Mouse (Mus musculus) hindbrain, postnatal 0 days (tissue): Measurements from ENCODE around the gene Gm28374. TPM values are rescaled to one million over a fixed set of nuclear protein-coding genes. Genes with fewer than 3 reads are reported as not detected.
A peak's percentile ranks its signal among the peaks of the same experiment; 100 is the strongest.
"Not testable (repeated sequence)": the region's sequence is repeated elsewhere in the genome, so short reads cannot be mapped to it uniquely, and the experiment has no call there.

ENCODE experiments used
- ATAC-seq: fragments of 200-750 bp; cut with Nextera tagmentation; 2 replicates; pipeline ENCODE4 v1.8.0; 2017; ENCODE audit warnings: mild to moderate bottlenecking, moderate TSS enrichment, moderate library complexity
- DNase-seq: peaks from one replicate; pipeline ENCODE4 v3.0.0-alpha.2; 2015; ENCODE audit warnings: low spot score
- H3K27ac ChIP-seq: fragments of 300-500 bp; sonication (generic); 2 replicates; pipeline ENCODE4 v1.5.1; 2014; ENCODE audit warnings: mild to moderate bottlenecking
- H3K27me3 ChIP-seq: fragments of 300-500 bp; sonication (generic); 2 replicates; pipeline ENCODE4 v1.6.1; 2014; ENCODE audit warnings: low read length, mixed read lengths; ENCODE audit not compliant: insufficient read depth
- H3K36me3 ChIP-seq: fragments of 300-500 bp; sonication (generic); 2 replicates; pipeline ENCODE4 v1.6.1; 2014; ENCODE audit warnings: low read length, mixed read lengths; ENCODE audit not compliant: insufficient read depth
- H3K4me1 ChIP-seq: fragments of 300-500 bp; sonication (generic); 2 replicates; pipeline ENCODE4 v1.6.1; 2014; ENCODE audit warnings: antibody characterized with exemption, low read length, mixed read lengths; ENCODE audit not compliant: insufficient read depth
- H3K4me2 ChIP-seq: fragments of 300-500 bp; sonication (generic); 2 replicates; pipeline ENCODE4 v1.6.1; 2014; ENCODE audit warnings: low read depth, mild to moderate bottlenecking, low read length, moderate library complexity, mixed read lengths
- H3K4me3 ChIP-seq: fragments of 300-500 bp; sonication (generic); 2 replicates; pipeline ENCODE4 v1.5.1; 2014; ENCODE audit warnings: low read length
- H3K9ac ChIP-seq: fragments of 300-500 bp; sonication (generic); replicated peaks from 2 replicates; pipeline ENCODE4 v1.6.1; 2014; ENCODE audit warnings: mild to moderate bottlenecking, low read length, moderate library complexity, mixed read lengths
- H3K9me3 ChIP-seq: fragments of 300-500 bp; sonication (generic); 2 replicates; pipeline ENCODE4 v1.6.1; 2016; ENCODE audit warnings: low read length, mixed read lengths
- CTCF ChIP-seq: IDR thresholded peaks from 2 replicates; pipeline ENCODE4 v1.5.1; 2016; ENCODE audit warnings: antibody characterized with exemption, control low read depth, low read depth
- WGBS: fragments of 180-500 bp; shearing (Covaris S2); extraction: QIAGEN DNeasy Blood & Tissue Kit; methylation state at CpG from one replicate; pipeline ENCODE4 v1.1.7; 2014; 5-methylcytosine and 5-hydroxymethylcytosine counted together
- polyA plus RNA-seq: library from polyadenylated mRNA; unstranded; fragments of >200 nt; fragmentation: Nextera tagmentation; extraction: Ambion mirVana; gene quantifications from 2 replicates; pipeline ENCODE4 v1.2.1, GENCODE M21; 2015
- total RNA-seq: library from RNA; depleted of rRNA; stranded (reverse); fragments of >200 nt; gene quantifications from 2 replicates; pipeline ENCODE4 v1.2.3, GENCODE M21; 2014

The Gm28374 gene
- total and polyA plus RNA-seq, 2 experiments from 2014 or later: 0.24 to 0.37 TPM

DNA sequence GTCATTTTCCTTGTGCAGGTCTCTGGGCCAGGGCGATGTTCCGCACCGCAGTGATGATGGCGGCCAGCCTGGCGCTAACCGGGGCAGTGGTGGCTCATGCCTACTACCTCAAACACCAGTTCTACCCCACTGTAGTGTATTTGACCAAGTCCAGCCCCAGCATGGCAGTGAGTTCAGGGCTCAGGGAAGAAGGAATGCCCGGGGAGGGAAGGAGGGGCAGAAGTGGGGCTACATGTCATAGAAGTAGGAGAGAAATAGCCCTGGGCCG lies 34.2 kb downstream of the Gm28374 start:
- peak overlapping the region; percentile 97 for H3K4me2 ChIP-seq
- no peak for ATAC-seq
- peak overlapping the region; percentile 99 for H3K27ac ChIP-seq
- peak overlapping the region; percentile 87 for H3K4me3 ChIP-seq
- peaks cover 43% of the 10 kb centered on the region for H3K36me3 ChIP-seq
- 91% methylated on average over 8 of the region's 8 CpGs for WGBS
- DNase-seq: no peak
- H3K9me3 ChIP-seq: no peaks in the 10 kb centered on the region
- H3K27me3 ChIP-seq: no peaks in the 10 kb centered on the region
- no peak for TF ChIP-seq CTCF
- H3K9ac ChIP-seq: peak overlapping the region; percentile 74
- H3K4me1 ChIP-seq: peaks cover 13% of the 10 kb centered on the region

DNA sequence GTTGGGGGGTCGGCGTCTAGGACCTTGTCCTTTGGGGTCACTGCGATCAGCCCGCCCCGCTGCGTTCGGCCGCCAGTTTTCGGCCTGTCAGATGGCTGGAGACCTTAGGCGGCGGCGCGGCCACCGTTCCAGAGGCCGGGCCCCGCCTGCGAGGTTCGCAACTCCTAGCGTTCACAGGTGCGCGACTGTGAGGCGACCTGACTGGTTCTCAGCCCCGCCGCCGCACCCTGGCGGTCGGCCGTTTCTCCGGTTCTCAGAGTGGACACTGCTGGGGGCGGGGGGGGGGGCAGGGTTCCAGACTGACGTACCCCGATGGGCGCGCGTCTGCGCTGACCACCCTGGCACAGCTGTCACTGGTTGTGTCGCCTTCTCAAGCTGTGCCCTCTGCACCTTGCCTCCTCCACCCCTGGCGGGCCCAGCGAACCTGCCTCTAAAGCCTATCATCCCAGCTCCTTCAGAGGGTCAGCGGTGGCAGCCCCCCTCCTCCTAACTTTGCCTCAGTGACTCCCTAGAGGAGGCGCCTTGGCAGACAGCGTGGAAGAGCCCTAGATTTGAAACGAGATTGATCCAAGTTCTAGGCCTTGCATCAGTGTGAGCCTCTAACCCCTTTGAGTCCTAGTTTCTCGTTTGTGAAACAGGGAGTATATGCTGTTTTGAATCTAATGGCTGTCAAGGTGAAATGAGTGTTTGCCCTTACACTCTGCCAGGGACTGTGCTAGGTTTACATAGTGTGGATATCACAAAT lies 34.7 kb downstream of the Gm28374 start:
- no peak for DNase-seq
- peak overlapping the region; percentile 87 for H3K4me3 ChIP-seq
- ATAC-seq: peak; percentile 15; the same call in 1 of the 2 replicates
- no peaks in the 10 kb centered on the region for H3K27me3 ChIP-seq
- peak overlapping the region; percentile 97 for H3K4me2 ChIP-seq
- peaks cover 13% of the 10 kb centered on the region for H3K4me1 ChIP-seq
- H3K9ac ChIP-seq: peak overlapping the region; percentile 74
- peak; percentile 26; the same call in 1 of the 2 replicates for TF ChIP-seq CTCF
- H3K36me3 ChIP-seq: peaks cover 39% of the 10 kb centered on the region
- no peaks in the 10 kb centered on the region for H3K9me3 ChIP-seq
- WGBS: 2% methylated on average over 43 of the region's 44 CpGs
- H3K27ac ChIP-seq: peak overlapping the region; percentile 99

DNA sequence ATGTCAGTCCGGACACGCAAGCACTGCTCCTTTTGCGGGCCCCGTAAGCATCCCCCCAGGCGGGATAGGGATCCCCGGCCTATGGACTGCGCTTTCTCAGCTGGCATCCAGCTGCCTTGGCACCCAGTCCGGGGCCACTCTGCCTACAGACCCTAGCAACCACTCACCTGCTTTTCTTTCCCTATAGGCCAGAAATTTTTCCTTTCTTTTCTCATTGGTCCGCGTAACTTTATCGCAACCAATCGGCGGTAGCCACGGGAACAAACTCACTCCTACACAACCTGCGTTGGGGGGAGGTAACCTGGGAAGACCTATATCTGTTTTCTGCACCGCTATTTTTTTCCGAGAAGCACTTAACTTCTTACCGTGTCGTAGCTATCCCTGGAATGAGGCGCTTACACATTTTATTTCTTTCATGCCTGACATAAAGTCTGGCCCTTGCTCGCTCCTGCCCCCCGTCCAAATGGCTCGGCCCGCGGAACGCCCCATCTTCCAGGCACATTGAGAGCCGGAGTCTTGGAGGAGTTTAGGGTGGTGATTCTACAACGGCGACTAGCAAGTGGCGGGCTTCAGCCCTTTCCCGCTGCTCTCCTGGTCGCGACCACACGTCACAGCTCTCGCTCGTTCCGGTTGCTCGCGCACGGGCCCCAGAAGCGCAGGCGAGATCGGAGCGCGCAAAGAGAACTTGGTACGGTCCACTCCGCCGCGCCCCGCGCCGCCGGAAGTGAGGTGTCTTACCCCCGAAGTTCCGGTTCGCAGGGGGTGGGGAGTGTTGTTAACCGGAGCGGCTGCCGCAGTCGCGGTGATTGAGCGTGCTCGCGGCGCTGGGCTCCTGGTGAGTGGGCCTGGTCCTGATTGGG lies 35.5 kb downstream of the Gm28374 start, which contains the start of gene Syvn1:
Gene Syvn1 (plus strand): TSS at position 283 of the 860 bp plus-strand sequence.
- DNase-seq (peak; percentile 96), ATAC-seq (peak; percentile 92)
- H3K4me2 ChIP-seq: peak within 1 kb of the TSS; percentile 97
- peaks cover 31% of the 10 kb centered on the region for H3K36me3 ChIP-seq
- H3K4me3 ChIP-seq: peak within 1 kb of the TSS; percentile 87
- peak; percentile 16; the same call in 1 of the 2 replicates for TF ChIP-seq CTCF
- peaks cover 13% of the 10 kb centered on the region for H3K4me1 ChIP-seq
- H3K27ac ChIP-seq: peak within 1 kb of the TSS; percentile 99
- H3K9me3 ChIP-seq: no peaks in the 10 kb centered on the region
- no peaks in the 10 kb centered on the region for H3K27me3 ChIP-seq
- peak within 1 kb of the TSS; percentile 74 for H3K9ac ChIP-seq
- under 1% methylated on average over 65 of the region's 65 CpGs for WGBS

DNA sequence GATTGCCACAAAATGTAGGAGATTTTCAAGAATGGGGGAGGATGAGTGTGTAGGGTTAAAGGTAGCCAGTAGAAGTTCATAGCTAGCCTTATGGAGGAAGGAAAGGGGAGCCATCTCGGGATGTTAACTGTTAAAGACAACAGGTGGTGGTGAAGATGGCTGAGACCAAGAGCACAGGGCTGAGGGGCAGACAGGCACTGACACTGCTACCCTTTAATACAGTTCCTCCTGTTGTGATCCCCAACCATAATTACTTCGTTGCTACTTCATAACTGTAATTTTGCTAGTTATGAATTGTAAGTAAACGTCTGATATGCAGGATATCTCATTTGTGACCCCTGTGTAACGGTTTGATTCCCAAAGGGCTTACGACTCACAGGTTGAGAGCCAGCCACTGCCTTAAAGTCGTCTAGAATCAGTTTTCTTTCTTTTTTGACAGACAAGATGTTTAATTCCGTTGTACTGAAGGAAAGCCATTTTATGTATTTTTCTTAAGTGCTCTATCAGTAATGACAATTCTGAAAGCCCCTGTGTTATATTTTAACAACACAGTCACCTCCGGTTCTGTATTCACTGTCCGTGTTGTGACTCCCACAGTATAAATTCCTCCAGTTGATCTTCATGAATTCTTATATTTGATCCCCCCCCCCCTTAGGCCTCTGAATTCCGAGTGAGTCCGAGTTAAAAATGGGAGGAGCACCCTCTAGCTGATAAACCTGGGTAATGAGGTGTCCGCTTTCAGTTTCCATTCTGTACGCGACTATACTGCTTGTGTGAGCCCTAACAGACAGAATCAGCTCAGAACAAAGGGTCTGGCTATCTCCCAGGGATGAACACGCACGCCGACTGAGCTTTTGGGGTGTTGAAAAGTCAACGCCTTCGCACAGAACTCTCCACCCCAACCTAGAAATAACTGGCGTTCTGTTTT lies 36.4 kb downstream of the Gm28374 start:
- ATAC-seq: peak; percentile 30
- DNase-seq: no peak
- Histone ChIP-seq H3K27ac (peak overlapping the region; percentile 99), H3K9ac (peak overlapping the region; percentile 74), H3K4me2 (peak overlapping the region; percentile 97), H3K36me3 (peaks cover 22% of the 10 kb centered on the region), H3K9me3 (no peaks in the 10 kb centered on the region), H3K4me3 (peak overlapping the region; percentile 87), H3K4me1 (peaks cover 13% of the 10 kb centered on the region), H3K27me3 (no peaks in the 10 kb centered on the region)
- WGBS: 14% methylated on average over 20 of the region's 20 CpGs
- peak; percentile 33 for TF ChIP-seq CTCF

DNA sequence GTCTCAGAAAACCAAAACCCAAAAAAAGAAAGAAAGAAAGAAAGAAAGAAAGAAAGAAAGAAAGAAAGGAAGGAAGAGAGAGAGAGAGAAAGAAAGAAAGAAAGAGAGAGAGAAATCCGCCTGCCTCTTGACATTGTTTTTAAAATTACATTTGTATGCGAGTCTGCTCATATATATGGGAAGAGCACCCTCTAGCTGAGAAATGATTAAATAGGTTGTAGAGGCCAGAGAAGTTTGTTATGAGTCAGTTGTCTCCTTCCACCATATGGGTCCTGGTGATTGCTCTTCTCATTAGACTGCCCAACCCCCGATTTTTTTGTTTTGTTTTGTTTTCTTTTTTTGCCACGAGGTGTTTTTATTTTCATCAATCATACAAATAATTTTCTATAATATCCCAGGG lies 38.0 kb downstream of the Gm28374 start:
- not testable (repeated sequence) for H3K27me3 ChIP-seq, H3K9me3 ChIP-seq, ATAC-seq, H3K36me3 ChIP-seq, H3K4me3 ChIP-seq, H3K27ac ChIP-seq, H3K9ac ChIP-seq, H3K4me2 ChIP-seq
- peaks cover 13% of the 10 kb centered on the region for H3K4me1 ChIP-seq
- DNase-seq: peak; percentile 73
- 52% methylated on average over 4 of the region's 4 CpGs for WGBS
- TF ChIP-seq CTCF: peak; percentile 57

DNA sequence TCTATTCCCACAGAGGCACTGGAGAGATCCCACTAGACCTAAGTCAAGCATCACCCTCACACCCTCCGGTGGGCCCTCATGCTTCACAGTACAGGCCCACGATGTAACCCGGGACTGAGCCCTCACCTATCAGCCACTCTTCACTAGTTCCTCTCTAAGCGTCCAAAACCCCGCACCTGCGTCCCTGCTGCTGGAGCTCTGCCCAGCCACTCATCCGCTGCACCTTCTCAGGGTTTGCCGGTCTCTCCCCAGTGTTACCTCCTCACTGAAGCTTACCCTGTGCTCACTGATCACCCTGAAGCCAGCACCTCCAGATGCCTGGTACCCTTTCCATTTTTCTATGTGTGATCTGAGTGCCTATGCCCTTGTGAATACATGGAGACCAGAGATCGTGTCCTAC lies 39.8 kb downstream of the Gm28374 start:
- Histone ChIP-seq H3K4me3 (no peak overlapping the region), H3K27ac (no peak overlapping the region), H3K27me3 (no peaks in the 10 kb centered on the region), H3K9me3 (no peaks in the 10 kb centered on the region), H3K4me1 (peaks cover 4% of the 10 kb centered on the region; the same call in 1 of the 2 replicates), H3K4me2 (no peak overlapping the region), H3K9ac (no peak overlapping the region), H3K36me3 (no peaks in the 10 kb centered on the region)
- no peak for TF ChIP-seq CTCF
- whole genome bisulfite sequencing: 63% methylated on average over 9 of the region's 9 CpGs
- DNase-seq: no peak
- ATAC-seq: no peak
